Mouse (Mus musculus): ENCODE results near the gene Ism2. TPM values are rescaled to one million over a fixed set of nuclear protein-coding genes. Genes with fewer than 3 reads are reported as not detected.
"Not testable (repeated sequence)": the region's sequence is repeated elsewhere in the genome, so short reads cannot be mapped to it uniquely, and the experiment has no call there.

The Ism2 gene
- polyA plus RNA-seq, 1 experiment from 2014 or later = 0.70 TPM

GRCm38 (mm10) chr12:87279350-87279749 lies 20.2 kb downstream of the Ism2 start:
- Histone ChIP-seq H3K9ac (ENCODE audit: low read length) (no peak overlapping the region), H3K27me3 (ENCODE audit: control insufficient read depth, insufficient read depth, low read length) (no peaks in the 10 kb centered on the region), H3K27ac (replicated peaks in 1 of 2; ENCODE audit: control insufficient read depth in 1 of 2, insufficient read depth in 1 of 2, low read depth in 2 of 2, low read length in 2 of 2) (peak overlapping the region in 1 of 2 experiments; percentile 80; a peak in 2 of 4 replicates), H3K4me1 (ENCODE audit: control insufficient read depth in 2 of 2, insufficient read depth in 2 of 2, low read length in 2 of 2) (peaks cover 15 to 29% of the 10 kb centered on the region in 2 experiments), H3K4me2 (ENCODE audit: low read length) (no peak overlapping the region), H3K36me3 (ENCODE audit: control insufficient read depth, insufficient read depth, low read length) (peaks cover 24% of the 10 kb centered on the region), H3K4me3 (ENCODE audit: control insufficient read depth in 1 of 2, insufficient read depth in 1 of 2, low read depth in 1 of 2, low read length in 2 of 2) (no peak overlapping the region), H3K9me3 (ENCODE audit: control insufficient read depth, low read length) (no peaks in the 10 kb centered on the region)
- no peak for ATAC-seq (ENCODE audit: insufficient number of reproducible peaks, insufficient read depth, low FRiP score, low read depth)
- 35% methylated on average over 3 of the region's 3 CpGs for WGBS

GRCm38 (mm10) chr12:87278118-87278730 lies 21.3 kb downstream of the Ism2 start:
- peak; percentile 84 for ATAC-seq (ENCODE audit: insufficient number of reproducible peaks, insufficient read depth, low FRiP score, low read depth)
- peak overlapping the region; percentile 57 for H3K4me2 ChIP-seq (ENCODE audit: low read length)
- no peaks in the 10 kb centered on the region for H3K27me3 ChIP-seq (ENCODE audit: control insufficient read depth, insufficient read depth, low read length)
- peak overlapping the region; percentile 50 to 82; a peak in 3 of 4 replicates for H3K27ac ChIP-seq (replicated peaks in 1 of 2; ENCODE audit: control insufficient read depth in 1 of 2, insufficient read depth in 1 of 2, low read depth in 2 of 2, low read length in 2 of 2)
- H3K36me3 ChIP-seq (ENCODE audit: control insufficient read depth, insufficient read depth, low read length) = peaks cover 35% of the 10 kb centered on the region
- peak overlapping the region in 1 of 2 experiments; percentile 9; a peak in 1 of 4 replicates for H3K4me3 ChIP-seq (ENCODE audit: control insufficient read depth in 1 of 2, insufficient read depth in 1 of 2, low read depth in 1 of 2, low read length in 2 of 2)
- 8% methylated on average over 6 of the region's 6 CpGs for WGBS
- H3K4me1 ChIP-seq (ENCODE audit: control insufficient read depth in 2 of 2, insufficient read depth in 2 of 2, low read length in 2 of 2) = peaks cover 15 to 29% of the 10 kb centered on the region in 2 experiments
- no peaks in the 10 kb centered on the region for H3K9me3 ChIP-seq (ENCODE audit: control insufficient read depth, low read length)
- 0 out of 2 replicates have a peak overlapping the region, but pooled peaks have one; percentile 10 for H3K9ac ChIP-seq (ENCODE audit: low read length)

- H3K27me3 ChIP-seq (ENCODE audit: control insufficient read depth, insufficient read depth, low read length); ATAC-seq (ENCODE audit: insufficient number of reproducible peaks, insufficient read depth, low FRiP score, low read depth); H3K9me3 ChIP-seq (ENCODE audit: control insufficient read depth, low read length); H3K9ac ChIP-seq (ENCODE audit: low read length); H3K4me2 ChIP-seq (ENCODE audit: low read length); H3K4me3 ChIP-seq (ENCODE audit: control insufficient read depth in 1 of 2, insufficient read depth in 1 of 2, low read depth in 1 of 2, low read length in 2 of 2): not testable (repeated sequence)
- peaks cover 15 to 25% of the 10 kb centered on the region in 2 experiments for H3K4me1 ChIP-seq (ENCODE audit: control insufficient read depth in 2 of 2, insufficient read depth in 2 of 2, low read length in 2 of 2)
- H3K36me3 ChIP-seq (ENCODE audit: control insufficient read depth, insufficient read depth, low read length) = peaks cover 45% of the 10 kb centered on the region
- 79% methylated on average over 4 of the region's 4 CpGs for WGBS
- H3K27ac ChIP-seq (replicated peaks in 1 of 2; ENCODE audit: control insufficient read depth in 1 of 2, insufficient read depth in 1 of 2, low read depth in 2 of 2, low read length in 2 of 2) = peak overlapping the region in 1 of 2 experiments; percentile 58; a peak in 2 of 4 replicates
Measured at GRCm38 (mm10) chr12:87277251-87277650, 22.3 kb downstream of the Ism2 start.

DNA sequence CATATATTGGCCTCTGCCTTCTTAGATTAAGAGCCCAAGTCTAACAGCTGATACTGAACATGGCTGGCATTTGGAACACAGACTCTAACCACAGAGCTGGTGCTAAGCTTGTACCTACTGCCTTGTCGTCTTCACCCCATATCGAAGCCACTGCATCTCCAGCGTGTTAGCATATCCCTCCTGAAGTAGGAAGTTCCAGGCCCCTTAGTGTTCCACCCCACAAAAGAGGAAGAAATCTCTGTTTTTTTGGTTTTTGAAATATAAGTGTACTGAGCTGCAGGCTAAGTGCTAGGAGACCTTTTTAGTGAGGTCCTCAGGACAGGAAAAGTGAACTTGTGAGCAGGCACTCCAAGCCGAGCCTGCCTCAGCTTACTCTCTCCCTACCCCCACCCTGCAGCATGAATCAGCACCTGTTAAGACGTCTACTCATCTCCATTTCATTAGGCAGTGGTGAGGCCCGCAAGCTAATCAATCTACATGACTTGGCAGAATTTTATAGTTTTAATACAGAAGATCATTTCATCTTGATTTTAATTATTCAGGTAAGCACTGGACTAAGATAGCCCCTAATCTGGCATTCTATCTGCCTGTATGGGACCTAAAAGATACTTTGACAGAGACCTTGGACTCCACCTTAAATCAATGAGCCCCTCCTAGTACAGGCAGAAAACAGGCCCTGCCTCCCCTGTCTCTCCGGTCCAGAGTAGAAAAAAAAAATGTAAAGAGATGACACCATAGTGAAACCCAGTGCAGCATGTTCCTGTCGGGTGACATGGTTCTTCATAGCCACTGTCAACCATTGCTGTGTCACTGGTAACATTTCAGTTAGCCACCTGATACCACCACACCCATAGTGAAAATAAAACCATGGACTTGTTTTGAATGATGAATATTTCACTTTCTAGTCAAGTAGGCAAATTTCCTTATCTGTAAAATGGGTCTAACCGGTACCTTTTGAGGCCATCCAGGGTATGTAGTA lies 24.4 kb downstream of the Ism2 start:
- H3K4me1 ChIP-seq (ENCODE audit: control insufficient read depth in 2 of 2, insufficient read depth in 2 of 2, low read length in 2 of 2) = peaks cover 15 to 25% of the 10 kb centered on the region in 2 experiments
- no peak for ATAC-seq (ENCODE audit: insufficient number of reproducible peaks, insufficient read depth, low FRiP score, low read depth)

GRCm38 (mm10) chr12:87267682-87268081 lies 31.8 kb downstream of the Ism2 start:
- H3K4me2 ChIP-seq (ENCODE audit: low read length) = peak overlapping the region; percentile 81
- H3K36me3 ChIP-seq (ENCODE audit: control insufficient read depth, insufficient read depth, low read length) = peaks cover 63% of the 10 kb centered on the region
- H3K9ac ChIP-seq (ENCODE audit: low read length) = peak overlapping the region; percentile 93
- H3K9me3 ChIP-seq (ENCODE audit: control insufficient read depth, low read length) = no peaks in the 10 kb centered on the region
- ATAC-seq (ENCODE audit: insufficient number of reproducible peaks, insufficient read depth, low FRiP score, low read depth) = no peak
- 19% methylated on average over 4 of the region's 4 CpGs for WGBS
- peak overlapping the region in 1 of 2 experiments; percentile 85; a peak in 2 of 4 replicates for H3K4me3 ChIP-seq (ENCODE audit: control insufficient read depth in 1 of 2, insufficient read depth in 1 of 2, low read depth in 1 of 2, low read length in 2 of 2)
- no peak overlapping the region for H3K27ac ChIP-seq (replicated peaks in 1 of 2; ENCODE audit: control insufficient read depth in 1 of 2, insufficient read depth in 1 of 2, low read depth in 2 of 2, low read length in 2 of 2)
- H3K27me3 ChIP-seq (ENCODE audit: control insufficient read depth, insufficient read depth, low read length) = no peaks in the 10 kb centered on the region
- peaks cover 5 to 15% of the 10 kb centered on the region in 2 experiments for H3K4me1 ChIP-seq (ENCODE audit: control insufficient read depth in 2 of 2, insufficient read depth in 2 of 2, low read length in 2 of 2)

More for the DNA sequence above, 24.4 kb downstream of the Ism2 start:
- Histone ChIP-seq H3K27ac (replicated peaks in 1 of 2; ENCODE audit: control insufficient read depth in 1 of 2, insufficient read depth in 1 of 2, low read depth in 2 of 2, low read length in 2 of 2) (no peak overlapping the region), H3K27me3 (ENCODE audit: control insufficient read depth, insufficient read depth, low read length) (no peaks in the 10 kb centered on the region), H3K4me2 (ENCODE audit: low read length) (no peak overlapping the region), H3K36me3 (ENCODE audit: control insufficient read depth, insufficient read depth, low read length) (peaks cover 66% of the 10 kb centered on the region), H3K4me3 (ENCODE audit: control insufficient read depth in 1 of 2, insufficient read depth in 1 of 2, low read depth in 1 of 2, low read length in 2 of 2) (no peak overlapping the region), H3K9me3 (ENCODE audit: control insufficient read depth, low read length) (no peaks in the 10 kb centered on the region), H3K9ac (ENCODE audit: low read length) (no peak overlapping the region)
- WGBS = 85% methylated on average over 9 of the region's 9 CpGs

- peak overlapping the region; percentile 79 to 92 for H3K27ac ChIP-seq (replicated peaks in 1 of 2; ENCODE audit: control insufficient read depth in 1 of 2, insufficient read depth in 1 of 2, low read depth in 2 of 2, low read length in 2 of 2)
- no peaks in the 10 kb centered on the region for H3K9me3 ChIP-seq (ENCODE audit: control insufficient read depth, low read length)
- peak overlapping the region; percentile 81 for H3K4me2 ChIP-seq (ENCODE audit: low read length)
- peak overlapping the region; percentile 63 to 85 for H3K4me3 ChIP-seq (ENCODE audit: control insufficient read depth in 1 of 2, insufficient read depth in 1 of 2, low read depth in 1 of 2, low read length in 2 of 2)
- peaks cover 5 to 15% of the 10 kb centered on the region in 2 experiments for H3K4me1 ChIP-seq (ENCODE audit: control insufficient read depth in 2 of 2, insufficient read depth in 2 of 2, low read length in 2 of 2)
- H3K36me3 ChIP-seq (ENCODE audit: control insufficient read depth, insufficient read depth, low read length) = peaks cover 63% of the 10 kb centered on the region
- H3K27me3 ChIP-seq (ENCODE audit: control insufficient read depth, insufficient read depth, low read length) = no peaks in the 10 kb centered on the region
- peak; percentile 66 for ATAC-seq (ENCODE audit: insufficient number of reproducible peaks, insufficient read depth, low FRiP score, low read depth)
- H3K9ac ChIP-seq (ENCODE audit: low read length) = peak overlapping the region; percentile 93
- WGBS = 0% methylated on average over 31 of the region's 31 CpGs
Measured at GRCm38 (mm10) chr12:87266827-87267603, 32.5 kb downstream of the Ism2 start.
